Mouse (Mus musculus): ENCODE measurements around the gene Enpep. TPM values are rescaled to one million over a fixed set of nuclear protein-coding genes. Genes with fewer than 3 reads are reported as not detected.

Gene Enpep
- 0.29 and 0.43 TPM in 2 replicates for polyA plus RNA-seq (2015; fragmentation: Nextera tagmentation; extraction: Ambion mirVana)

GRCm38 (mm10) chr3:129332586-129332985 is at the start of gene Enpep:
Enpep (minus strand) TSS chr3:129332720.
- H3K4me2 ChIP-seq = no peak within 1 kb of the TSS
- no peak for ATAC-seq

GRCm38 (mm10) chr3:129379109-129379508 is 46.6 kb upstream of the Enpep start:
- no peaks in the 10 kb centered on the region for H3K4me1 ChIP-seq
- no peak overlapping the region for H3K27ac ChIP-seq
- H3K4me2 ChIP-seq = no peak overlapping the region
- no peak for ATAC-seq
- H3K27me3 ChIP-seq = no peaks in the 10 kb centered on the region
- 91% methylated on average over 3 of the region's 3 CpGs for WGBS
- H3K9me3 ChIP-seq (replicated peaks) = no peaks in the 10 kb centered on the region
- no peak overlapping the region for H3K4me3 ChIP-seq
- no peaks in the 10 kb centered on the region for H3K36me3 ChIP-seq (ENCODE audit: poor library complexity, severe bottlenecking)
- H3K9ac ChIP-seq = no peak overlapping the region

More at GRCm38 (mm10) chr3:129332586-129332985, at the start of gene Enpep:
- no peak within 1 kb of the TSS for H3K9ac ChIP-seq
- WGBS = 78% methylated on average over 13 of the region's 13 CpGs
- H3K36me3 ChIP-seq (ENCODE audit: poor library complexity, severe bottlenecking) = no peaks in the 10 kb centered on the region
- H3K9me3 ChIP-seq (replicated peaks) = no peaks in the 10 kb centered on the region
- no peaks in the 10 kb centered on the region for H3K27me3 ChIP-seq
- H3K4me3 ChIP-seq = no peak within 1 kb of the TSS
- no peak within 1 kb of the TSS for H3K27ac ChIP-seq
- H3K4me1 ChIP-seq = no peaks in the 10 kb centered on the region

GRCm38 (mm10) chr3:129375087-129375486 is 42.6 kb upstream of the Enpep start:
- Histone ChIP-seq H3K4me1 (no peaks in the 10 kb centered on the region), H3K9me3 (replicated peaks) (no peaks in the 10 kb centered on the region), H3K27me3 (no peaks in the 10 kb centered on the region), H3K4me2 (no peak overlapping the region), H3K4me3 (no peak overlapping the region), H3K36me3 (ENCODE audit: poor library complexity, severe bottlenecking) (no peaks in the 10 kb centered on the region), H3K9ac (no peak overlapping the region), H3K27ac (no peak overlapping the region)
- ATAC-seq = no peak
- WGBS = 97% methylated on average over 3 of the region's 3 CpGs

- H3K27ac ChIP-seq = no peak overlapping the region
- H3K4me3 ChIP-seq = no peak overlapping the region
- no peaks in the 10 kb centered on the region for H3K9me3 ChIP-seq (replicated peaks)
- no peaks in the 10 kb centered on the region for H3K4me1 ChIP-seq
- H3K36me3 ChIP-seq (ENCODE audit: poor library complexity, severe bottlenecking) = no peaks in the 10 kb centered on the region
- ATAC-seq = no peak
- 41% methylated on average over 2 of the region's 2 CpGs for WGBS
- H3K27me3 ChIP-seq = no peaks in the 10 kb centered on the region
- no peak overlapping the region for H3K4me2 ChIP-seq
- no peak overlapping the region for H3K9ac ChIP-seq
Measured at GRCm38 (mm10) chr3:129373108-129373507, 40.6 kb upstream of the Enpep start.

GRCm38 (mm10) chr3:129369491-129369890 is 37.0 kb upstream of the Enpep start:
- H3K36me3 ChIP-seq (ENCODE audit: poor library complexity, severe bottlenecking) = no peaks in the 10 kb centered on the region
- H3K9me3 ChIP-seq (replicated peaks) = 0 out of 2 replicates have a peak, but pooled peaks cover 4% of the 10 kb centered on the region
- no peak overlapping the region for H3K4me2 ChIP-seq
- H3K27me3 ChIP-seq = no peaks in the 10 kb centered on the region
- ATAC-seq = no peak
- WGBS = 81% methylated on average over 3 of the region's 3 CpGs
- H3K4me1 ChIP-seq = no peaks in the 10 kb centered on the region
- H3K9ac ChIP-seq = no peak overlapping the region
- H3K4me3 ChIP-seq = no peak overlapping the region
- H3K27ac ChIP-seq = no peak overlapping the region

- ATAC-seq = no peak
- no peak overlapping the region for H3K9ac ChIP-seq
- H3K4me3 ChIP-seq = no peak overlapping the region
- H3K9me3 ChIP-seq (replicated peaks) = 0 out of 2 replicates have a peak, but pooled peaks cover 4% of the 10 kb centered on the region
- H3K4me1 ChIP-seq = no peaks in the 10 kb centered on the region
- H3K27me3 ChIP-seq = no peaks in the 10 kb centered on the region
- no peak overlapping the region for H3K4me2 ChIP-seq
- 78% methylated on average over 1 of the region's 1 CpGs for WGBS
- H3K36me3 ChIP-seq (ENCODE audit: poor library complexity, severe bottlenecking) = no peaks in the 10 kb centered on the region
- no peak overlapping the region for H3K27ac ChIP-seq
Measured at GRCm38 (mm10) chr3:129365919-129366318, 33.4 kb upstream of the Enpep start.

- H3K9me3 ChIP-seq (replicated peaks) = 0 out of 2 replicates have a peak, but pooled peaks cover 4% of the 10 kb centered on the region
- no peak overlapping the region for H3K4me3 ChIP-seq
- H3K27ac ChIP-seq = no peak overlapping the region
- H3K36me3 ChIP-seq (ENCODE audit: poor library complexity, severe bottlenecking) = no peaks in the 10 kb centered on the region
- no peak overlapping the region for H3K9ac ChIP-seq
- H3K27me3 ChIP-seq = no peaks in the 10 kb centered on the region
- H3K4me2 ChIP-seq = no peak overlapping the region
- 71% methylated on average over 2 of the region's 2 CpGs for WGBS
- ATAC-seq = no peak
- H3K4me1 ChIP-seq = no peaks in the 10 kb centered on the region
Measured at GRCm38 (mm10) chr3:129364818-129365390, 32.4 kb upstream of the Enpep start.

GRCm38 (mm10) chr3:129363426-129363825 is 30.9 kb upstream of the Enpep start:
- Histone ChIP-seq H3K9me3 (replicated peaks) (0 out of 2 replicates have a peak, but pooled peaks cover 4% of the 10 kb centered on the region), H3K4me1 (no peaks in the 10 kb centered on the region), H3K4me3 (no peak overlapping the region), H3K9ac (no peak overlapping the region), H3K27me3 (no peaks in the 10 kb centered on the region), H3K4me2 (no peak overlapping the region), H3K27ac (no peak overlapping the region), H3K36me3 (ENCODE audit: poor library complexity, severe bottlenecking) (no peaks in the 10 kb centered on the region)
- 91% methylated on average over 1 of the region's 1 CpGs for WGBS
- no peak for ATAC-seq

GRCm38 (mm10) chr3:129358115-129358514 is 25.6 kb upstream of the Enpep start:
- H3K4me3 ChIP-seq = no peak overlapping the region
- no peak overlapping the region for H3K4me2 ChIP-seq
- H3K9me3 ChIP-seq (replicated peaks) = no peaks in the 10 kb centered on the region
- H3K27me3 ChIP-seq = no peaks in the 10 kb centered on the region
- no peak for ATAC-seq
- no peaks in the 10 kb centered on the region for H3K36me3 ChIP-seq (ENCODE audit: poor library complexity, severe bottlenecking)
- no peak overlapping the region for H3K27ac ChIP-seq
- WGBS = 92% methylated on average over 2 of the region's 2 CpGs
- no peak overlapping the region for H3K9ac ChIP-seq
- no peaks in the 10 kb centered on the region for H3K4me1 ChIP-seq

GRCm38 (mm10) chr3:129353901-129354300 is 21.4 kb upstream of the Enpep start:
- no peak overlapping the region for H3K4me2 ChIP-seq
- H3K9ac ChIP-seq = no peak overlapping the region
- no peaks in the 10 kb centered on the region for H3K27me3 ChIP-seq
- H3K9me3 ChIP-seq (replicated peaks) = no peaks in the 10 kb centered on the region
- WGBS = 83% methylated on average over 4 of the region's 4 CpGs
- H3K4me1 ChIP-seq = no peaks in the 10 kb centered on the region
- H3K4me3 ChIP-seq = no peak overlapping the region
- H3K27ac ChIP-seq = no peak overlapping the region
- H3K36me3 ChIP-seq (ENCODE audit: poor library complexity, severe bottlenecking) = no peaks in the 10 kb centered on the region
- no peak for ATAC-seq

GRCm38 (mm10) chr3:129351320-129351877 is 18.9 kb upstream of the Enpep start:
- no peak overlapping the region for H3K27ac ChIP-seq
- 79% methylated on average over 11 of the region's 11 CpGs for WGBS

GRCm38 (mm10) chr3:129347277-129347676 is 14.8 kb upstream of the Enpep start:
- no peaks in the 10 kb centered on the region for H3K36me3 ChIP-seq (ENCODE audit: poor library complexity, severe bottlenecking)
- H3K27me3 ChIP-seq = no peaks in the 10 kb centered on the region
- WGBS = 92% methylated on average over 10 of the region's 10 CpGs
- H3K9ac ChIP-seq = no peak overlapping the region
- H3K9me3 ChIP-seq (replicated peaks) = no peaks in the 10 kb centered on the region
- no peak overlapping the region for H3K4me3 ChIP-seq
- ATAC-seq = no peak
- H3K4me1 ChIP-seq = no peaks in the 10 kb centered on the region
- no peak overlapping the region for H3K27ac ChIP-seq
- no peak overlapping the region for H3K4me2 ChIP-seq

More at GRCm38 (mm10) chr3:129351320-129351877, 18.9 kb upstream of the Enpep start:
- Histone ChIP-seq H3K9me3 (replicated peaks) (no peaks in the 10 kb centered on the region), H3K4me2 (no peak overlapping the region), H3K9ac (no peak overlapping the region), H3K27me3 (no peaks in the 10 kb centered on the region), H3K4me3 (no peak overlapping the region), H3K36me3 (ENCODE audit: poor library complexity, severe bottlenecking) (no peaks in the 10 kb centered on the region), H3K4me1 (no peaks in the 10 kb centered on the region)
- ATAC-seq = no peak

- Histone ChIP-seq H3K9me3 (replicated peaks) (no peaks in the 10 kb centered on the region), H3K36me3 (ENCODE audit: poor library complexity, severe bottlenecking) (no peaks in the 10 kb centered on the region), H3K4me3 (no peak overlapping the region), H3K4me1 (no peaks in the 10 kb centered on the region), H3K27me3 (no peaks in the 10 kb centered on the region), H3K27ac (no peak overlapping the region), H3K9ac (no peak overlapping the region), H3K4me2 (no peak overlapping the region)
- 97% methylated on average over 1 of the region's 1 CpGs for WGBS
- no peak for ATAC-seq
Measured at GRCm38 (mm10) chr3:129342767-129343166, 10.2 kb upstream of the Enpep start.

Measured in forebrain, embryonic 13.5 days (tissue).